Comparison of ENCODE assay signal across 7 mouse cellular contexts in the genomic region with DNA sequence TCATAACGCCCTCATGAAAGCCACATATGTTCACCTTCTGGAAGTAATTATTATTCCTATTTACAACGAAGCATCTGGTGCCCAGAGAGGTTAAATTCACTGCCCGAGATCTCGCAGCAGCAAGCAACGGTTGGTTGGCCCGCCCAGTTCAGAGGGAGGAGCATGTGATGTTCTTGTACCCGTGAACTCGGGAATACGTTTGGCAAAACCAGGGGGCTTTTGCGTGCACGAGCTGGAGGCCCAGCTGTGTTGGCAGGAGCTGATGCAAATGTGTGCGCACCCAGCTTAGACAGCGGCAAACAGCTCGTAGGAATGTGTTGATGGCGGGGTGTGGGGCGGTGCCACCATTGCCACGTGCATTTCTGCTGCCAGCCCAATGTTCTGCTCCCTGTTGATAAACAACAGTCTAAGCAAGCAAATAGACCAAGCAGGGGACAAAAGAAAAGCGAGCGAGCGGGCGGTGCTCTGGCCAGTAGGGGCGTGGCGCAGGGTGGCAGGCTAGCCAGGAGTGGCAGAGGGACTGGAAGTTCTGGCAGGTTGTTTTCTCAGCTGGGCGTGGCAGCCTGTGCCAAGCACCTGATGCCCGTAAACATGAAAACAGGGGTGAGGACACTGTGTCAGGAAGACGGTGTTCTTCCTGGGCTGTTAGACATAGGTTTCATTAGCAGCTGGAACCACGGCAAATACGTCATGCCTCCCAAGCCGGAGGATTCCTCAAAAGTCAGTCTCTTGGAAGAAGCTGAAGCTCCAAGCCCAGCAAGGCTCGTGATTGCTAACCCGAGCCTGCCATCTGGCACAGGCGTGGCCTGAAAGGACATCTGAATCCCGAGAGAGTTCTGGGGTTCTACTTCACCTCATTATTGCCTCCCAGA. TPM values are rescaled to one million over a fixed set of nuclear protein-coding genes. Genes with fewer than 3 reads are reported as not detected.
DNase-seq lines count a peak whose midpoint lies in the region; ATAC-seq lines count a peak whose summit lies in the region.

No protein-coding gene starts in this region.

- H3K27me3 ChIP-seq in forebrain, embryonic 15.5 days = no peaks in the 10 kb centered on the region
- peaks cover 16% of the 10 kb centered on the region; the same call in 1 of the 2 replicates for H3K27me3 ChIP-seq in hindbrain, embryonic 10.5 days (ENCODE audit: insufficient read depth, poor library complexity, severe bottlenecking)

- peak; percentile 78 for ATAC-seq in forebrain, embryonic 15.5 days (replicated peaks)

- peak overlapping the region; percentile 65 for H3K4me2 ChIP-seq in forebrain, embryonic 15.5 days (replicated peaks)

- peaks cover 27% of the 10 kb centered on the region for H3K4me1 ChIP-seq in forebrain, embryonic 15.5 days
- peaks cover 55% of the 10 kb centered on the region for H3K4me1 ChIP-seq in hindbrain, embryonic 10.5 days (replicated peaks)

- 2% methylated on average over 33 of the region's 33 CpGs for WGBS in forebrain, embryonic 15.5 days
- WGBS in hindbrain, embryonic 10.5 days = 6% methylated on average over 33 of the region's 33 CpGs

- peak overlapping the region; percentile 73 for H3K27ac ChIP-seq in forebrain, embryonic 15.5 days (replicated peaks)
- peak overlapping the region; percentile 88 for H3K27ac ChIP-seq in hindbrain, embryonic 10.5 days

- H3K9me3 ChIP-seq in forebrain, embryonic 15.5 days = no peaks in the 10 kb centered on the region
- H3K9me3 ChIP-seq in hindbrain, embryonic 10.5 days = no peaks in the 10 kb centered on the region

- peak overlapping the region; percentile 34 for H3K9ac ChIP-seq in forebrain, embryonic 15.5 days (replicated peaks)

- peak; percentile 81 for DNase-seq in Muller cell, postnatal 12 days (ENCODE audit: inconsistent ontology term)
- peak; percentile 59 for DNase-seq in cerebellum, adult 11 months
- DNase-seq in hindbrain, embryonic 10.5 days (ENCODE audit: low spot score) = peak; percentile 74
- DNase-seq in layer of hippocampus, adult 9-11 months = peak; percentile 77
- peak; percentile 81 for DNase-seq in lung, postnatal 14 days
- peak; percentile 74 to 81 for DNase-seq in right cerebral cortex, postnatal 10 days (ENCODE audit: low spot score in 2 of 2)

- no peaks in the 10 kb centered on the region for H3K36me3 ChIP-seq in forebrain, embryonic 15.5 days
- H3K36me3 ChIP-seq in hindbrain, embryonic 10.5 days = no peaks in the 10 kb centered on the region

- H3K4me3 ChIP-seq in forebrain, embryonic 15.5 days = peak overlapping the region; percentile 37
- H3K4me3 ChIP-seq in hindbrain, embryonic 10.5 days = peak overlapping the region; percentile 53

RNA-seq across cellular contexts. Expression of gene Ddit4, which starts 30.6 kb away (rescaled TPM):
- polyA plus RNA-seq in forebrain, embryonic 15.5 days (2015; fragmentation: Nextera tagmentation; extraction: Ambion mirVana) = 90.0 and 92.5 TPM in 2 replicates
- polyA plus RNA-seq in hindbrain, embryonic 10.5 days (2016; fragmentation: Nextera tagmentation; extraction: Ambion mirVana) = 37.5 and 37.6 TPM in 2 replicates

RNA-seq across cellular contexts. Expression of gene Dnajb12, which starts 41.7 kb away (rescaled TPM):
- polyA plus RNA-seq in forebrain, embryonic 15.5 days (2015; fragmentation: Nextera tagmentation; extraction: Ambion mirVana) = 16.9 and 17.5 TPM in 2 replicates
- polyA plus RNA-seq in hindbrain, embryonic 10.5 days (2016; fragmentation: Nextera tagmentation; extraction: Ambion mirVana) = 27.2 and 31.5 TPM in 2 replicates

Comparison
In these comparisons a context has a peak if more than half of its experiments do, and no peak if none do; other contexts are left out.
1. Peak in every context shown above with its lines: DNase-seq, ATAC-seq, H3K4me3 ChIP-seq and H3K27ac ChIP-seq.